Mouse (Mus musculus): ENCODE measurements at regions not wholly inside any gene's neighbourhood (a gene's known extent, or its start where the extent isn't known, plus 50 kb on each side); places are given as distances from the start of the nearest gene placed in this dataset.

DNA sequence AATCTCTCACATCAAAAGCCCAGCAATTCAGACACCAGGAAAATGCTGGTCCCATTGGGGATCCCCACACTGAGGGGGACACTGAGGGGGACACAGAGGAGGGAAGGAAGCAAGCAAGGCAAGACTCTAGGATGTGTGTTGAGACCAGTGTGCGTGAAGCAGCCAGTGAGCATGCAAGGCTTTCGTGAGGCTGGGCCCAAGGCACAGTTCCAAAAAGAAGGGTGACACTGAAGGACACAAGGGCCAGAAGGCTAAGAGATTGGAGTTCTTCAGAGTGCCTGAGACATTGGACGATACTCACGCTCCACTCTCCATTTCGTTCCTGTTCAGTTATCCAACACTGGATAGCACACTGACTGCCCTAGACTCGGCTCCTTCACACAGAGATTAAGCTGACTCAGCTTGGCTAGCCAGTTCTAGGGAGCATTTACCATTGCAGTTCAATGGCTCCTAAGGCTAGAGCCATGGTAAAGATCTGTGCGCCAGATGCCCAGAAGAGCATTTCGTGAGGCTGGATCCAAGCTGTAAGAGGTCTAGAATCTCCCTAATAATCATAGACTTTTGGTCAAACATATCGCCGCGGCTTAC, 150.1 kb downstream of the Zfp36l1 start:
- TF ChIP-seq POLR2A (IDR thresholded peaks at IDR 0.05; ENCODE audit: extremely low read depth, insufficient read depth, low read length) (no peak), CTCF (IDR thresholded peaks at IDR 0.05; ENCODE audit: extremely low read depth, insufficient read depth, low read length) (no peak)
